Mouse (Mus musculus) urinary bladder, postnatal 14 days (tissue): ENCODE results near the gene Itga9.

Experiments
- DNase-seq: peaks from one replicate; pipeline ENCODE4 v3.0.0; 2021; ENCODE audit warnings: low spot score

Itga9 gene

GRCm38 (mm10) chr9:118653436-118653835 is 46.9 kb downstream of the Itga9 start:
- DNase-seq = no peak

GRCm38 (mm10) chr9:118654969-118655368 is 48.5 kb downstream of the Itga9 start:
- no peak for DNase-seq

GRCm38 (mm10) chr9:118655726-118656125 is 49.2 kb downstream of the Itga9 start:
- DNase-seq = no peak

GRCm38 (mm10) chr9:118658159-118658558 is 51.7 kb downstream of the Itga9 start:
- no peak for DNase-seq

- no peak for DNase-seq
These were observed 53.3 kb downstream of the Itga9 start for GRCm38 (mm10) chr9:118659809-118660208.

- no peak for DNase-seq
These were observed 53.8 kb downstream of the Itga9 start for GRCm38 (mm10) chr9:118660259-118660658.

- DNase-seq = no peak
These were observed 55.5 kb downstream of the Itga9 start for GRCm38 (mm10) chr9:118662026-118662425.

GRCm38 (mm10) chr9:118662476-118662875 is 56.0 kb downstream of the Itga9 start:
- no peak for DNase-seq

GRCm38 (mm10) chr9:118663938-118664337 is 57.4 kb downstream of the Itga9 start:
- DNase-seq = no peak

- DNase-seq = no peak
These were observed 59.6 kb downstream of the Itga9 start for GRCm38 (mm10) chr9:118666069-118666468.

- no peak for DNase-seq
These were observed 63.2 kb downstream of the Itga9 start for GRCm38 (mm10) chr9:118669696-118670095.

GRCm38 (mm10) chr9:118674277-118674676 is 67.8 kb downstream of the Itga9 start:
- DNase-seq = no peak

- DNase-seq = no peak
These were observed 68.3 kb downstream of the Itga9 start for GRCm38 (mm10) chr9:118674761-118675160.

GRCm38 (mm10) chr9:118675573-118676170 is 69.2 kb downstream of the Itga9 start:
- DNase-seq = no peak

- no peak for DNase-seq
These were observed 70.2 kb downstream of the Itga9 start for GRCm38 (mm10) chr9:118676692-118677091.

- no peak for DNase-seq
These were observed 70.9 kb downstream of the Itga9 start for GRCm38 (mm10) chr9:118677349-118677748.

- no peak for DNase-seq
These were observed 71.7 kb downstream of the Itga9 start for GRCm38 (mm10) chr9:118678020-118678750.

GRCm38 (mm10) chr9:118678759-118679158 is 72.3 kb downstream of the Itga9 start:
- no peak for DNase-seq

- DNase-seq = no peak
These were observed 75.0 kb downstream of the Itga9 start for GRCm38 (mm10) chr9:118681506-118681905.

- no peak for DNase-seq
These were observed 75.7 kb downstream of the Itga9 start for GRCm38 (mm10) chr9:118682154-118682553.

GRCm38 (mm10) chr9:118683507-118683906 is 77.0 kb downstream of the Itga9 start:
- DNase-seq = no peak

- DNase-seq = no peak
These were observed 77.9 kb downstream of the Itga9 start for GRCm38 (mm10) chr9:118684343-118684742.

GRCm38 (mm10) chr9:118686166-118686961 is 79.9 kb downstream of the Itga9 start:
- DNase-seq = no peak
